Mouse (Mus musculus) spleen, adult 2 months (tissue): ENCODE results near the gene Stap2. TPM values are rescaled to one million over a fixed set of nuclear protein-coding genes. Genes with fewer than 3 reads are reported as not detected.

Experiments used
- DNase-seq, 2 experiments: peaks; one replicate each; pipeline versions ENCODE4 v3.0.0 to v3.0.0-alpha.2; 2012 to 2021; ENCODE audit warnings: low spot score in 2 of 2, low read depth in 1 of 2
- H3K27ac ChIP-seq: fragments of 200-500 bp; 2 replicates; pipeline ENCODE4 v1.5.1; 2012; ENCODE audit warnings: low read length, inconsistent platforms; ENCODE audit not compliant: insufficient read depth
- H3K27me3 ChIP-seq: fragments of 200-500 bp; 2 replicates; pipeline ENCODE4 v1.6.1; 2012; ENCODE audit warnings: mild to moderate bottlenecking, moderate library complexity, low read length, inconsistent platforms; ENCODE audit not compliant: control insufficient read depth, insufficient read depth
- H3K36me3 ChIP-seq: fragments of 200-500 bp; 2 replicates; pipeline ENCODE4 v1.6.1; 2012; ENCODE audit warnings: mild to moderate bottlenecking, low read length, inconsistent platforms; ENCODE audit not compliant: control insufficient read depth, insufficient read depth
- H3K4me1 ChIP-seq: fragments of 200-500 bp; 2 replicates; pipeline ENCODE4 v1.6.1; 2011; ENCODE audit warnings: inconsistent platforms; ENCODE audit not compliant: control insufficient read depth, insufficient read depth, insufficient read length
- H3K4me3 ChIP-seq: fragments of 200-500 bp; 2 replicates; pipeline ENCODE4 v1.5.1; 2011; ENCODE audit warnings: mild to moderate bottlenecking, inconsistent platforms; ENCODE audit not compliant: insufficient read depth, insufficient read length; ENCODE audit errors: extremely low read depth
- CTCF ChIP-seq: fragments of 200-500 bp; IDR thresholded peaks from 2 replicates; pipeline ENCODE4 v1.5.1; 2011; ENCODE audit warnings: mild to moderate bottlenecking, inconsistent platforms; ENCODE audit not compliant: insufficient read depth, insufficient read length, insufficient replicate concordance; ENCODE audit errors: extremely low read depth
- POLR2A ChIP-seq: fragments of 200-500 bp; IDR thresholded peaks from 2 replicates; pipeline ENCODE4 v1.6.1; 2011; ENCODE audit warnings: low read depth, low read length, inconsistent platforms
- WGBS: fragments of 180-500 bp; shearing (Covaris S2); methylation state at CpG from one replicate; pipeline ENCODE4 v1.1.7; 2018; 5-methylcytosine and 5-hydroxymethylcytosine counted together
- polyA plus RNA-seq: library from polyadenylated mRNA; depleted of rRNA; stranded (reverse); fragments of >200 nt; gene quantifications from 2 replicates; pipeline ENCODE4 v1.2.3, GENCODE M21; 2012; rRNA removed

Stap2 gene
- polyA plus RNA-seq, result 9.1 and 12.0 TPM in 2 replicates

DNA sequence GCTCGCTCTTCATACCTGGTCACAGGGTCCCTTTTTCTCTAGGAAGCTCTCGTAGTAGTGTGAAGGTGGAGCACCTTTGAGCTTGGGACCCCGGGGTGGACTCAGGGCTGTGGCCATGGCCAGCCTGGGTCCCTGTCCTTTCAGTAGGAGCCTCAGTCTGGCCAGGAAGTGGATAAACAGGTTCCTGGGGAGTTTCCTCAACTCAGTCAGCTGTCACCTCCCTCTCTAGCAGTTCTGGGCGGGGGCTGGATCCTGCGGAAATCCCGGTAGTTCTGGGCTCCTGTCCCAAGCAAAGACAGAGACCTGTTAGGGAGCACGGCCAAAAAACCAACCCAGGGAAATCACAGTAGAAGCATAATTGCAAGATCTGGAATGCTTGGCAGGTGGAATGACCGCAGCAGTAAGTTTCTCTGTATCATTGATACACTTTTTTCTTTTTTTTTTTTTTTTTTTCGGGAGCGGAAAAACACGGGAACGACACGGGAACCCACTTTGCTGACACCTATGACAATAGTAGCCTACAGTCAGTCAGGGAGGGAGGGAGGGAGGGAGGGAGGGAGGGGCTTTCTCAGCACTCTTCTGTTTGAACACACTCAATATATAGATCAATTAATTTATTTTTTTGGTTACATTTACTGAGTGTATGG, at the start of gene Stap2, which contains the start of gene Mpnd:
TSS of gene Stap2 (minus strand) at position 170 of the 647 bp plus-strand sequence.
TSS of gene Mpnd (plus strand) at position 297 of the 647 bp plus-strand sequence.
- no peaks in the 10 kb centered on the region for H3K36me3 ChIP-seq
- H3K27ac ChIP-seq, result no peak within 1 kb of the TSS
- H3K4me3 ChIP-seq, result peak within 1 kb of the TSS; percentile 2; the same call in 1 of the 2 replicates
- TF ChIP-seq CTCF, result no peak
- no peak for TF ChIP-seq POLR2A
- peak in 1 of 2 experiments; percentile 69 for DNase-seq
- H3K4me1 ChIP-seq, result peaks cover 9% of the 10 kb centered on the region; the same call in 1 of the 2 replicates
- H3K27me3 ChIP-seq, result no peaks in the 10 kb centered on the region
- WGBS, result 50% methylated on average over 12 of the region's 13 CpGs

DNA sequence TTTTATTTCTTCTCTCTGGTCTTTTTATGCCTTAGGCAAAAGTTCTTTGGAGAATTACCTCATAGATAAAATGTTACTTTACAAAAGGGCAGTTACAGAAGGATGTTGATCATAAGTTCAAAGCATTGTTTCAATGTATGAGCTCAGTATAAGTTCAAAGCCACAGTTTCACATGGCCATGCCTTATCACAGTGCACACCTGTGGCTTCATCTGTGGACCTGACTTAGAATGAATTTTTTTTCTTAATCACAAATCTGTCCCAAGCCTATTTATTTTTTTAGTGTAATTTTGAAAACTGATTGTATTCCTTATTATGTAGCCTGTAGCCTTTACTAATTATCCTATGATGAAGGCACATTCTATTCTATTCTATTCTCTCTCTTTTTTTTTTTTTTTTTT, 49.6 kb upstream of the Stap2 start:
- no peak for DNase-seq
- H3K4me3 ChIP-seq, result no peak overlapping the region
- TF ChIP-seq CTCF (no peak), POLR2A (no peak)
- no peaks in the 10 kb centered on the region for H3K4me1 ChIP-seq
- peaks cover 5% of the 10 kb centered on the region for H3K36me3 ChIP-seq
- H3K27ac ChIP-seq, result no peak overlapping the region
- H3K27me3 ChIP-seq, result no peaks in the 10 kb centered on the region

DNA sequence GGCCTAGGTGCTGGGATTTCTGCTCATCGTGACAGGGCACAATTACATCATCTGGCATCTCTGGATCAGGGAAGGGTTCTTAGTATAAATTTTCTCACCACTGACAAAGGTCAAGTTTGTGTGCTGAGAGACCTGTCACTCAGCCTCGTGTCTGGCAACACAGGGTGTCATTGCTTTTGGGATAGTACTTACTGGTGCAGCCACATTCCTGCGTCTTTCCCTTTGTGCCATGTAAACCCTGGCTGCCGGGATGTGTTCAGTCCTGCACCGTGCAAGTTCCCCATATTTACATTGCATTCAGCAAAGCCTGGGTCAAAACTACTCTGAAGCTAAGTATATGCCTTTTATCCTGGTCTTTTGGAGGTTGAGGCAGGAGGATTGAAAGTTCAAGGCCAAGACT, 46.0 kb upstream of the Stap2 start:
- Histone ChIP-seq H3K27me3 (no peaks in the 10 kb centered on the region), H3K4me3 (no peak overlapping the region), H3K36me3 (peaks cover 2% of the 10 kb centered on the region; the same call in 1 of the 2 replicates), H3K4me1 (no peaks in the 10 kb centered on the region), H3K27ac (no peak overlapping the region)
- 91% methylated on average over 5 of the region's 5 CpGs for WGBS
- DNase-seq, result no peak
- TF ChIP-seq CTCF, result no peak
- TF ChIP-seq POLR2A, result no peak

- DNase-seq, result no peak
- WGBS, result 2% methylated on average over 12 of the region's 12 CpGs
- Histone ChIP-seq H3K36me3 (no peaks in the 10 kb centered on the region), H3K27me3 (no peaks in the 10 kb centered on the region), H3K4me1 (0 out of 2 replicates have a peak, but pooled peaks cover 2% of the 10 kb centered on the region), H3K27ac (no peak overlapping the region), H3K4me3 (peak overlapping the region; percentile 61; the same call in 1 of the 2 replicates)
- TF ChIP-seq CTCF, result no peak
- no peak for TF ChIP-seq POLR2A
These were observed 35.4 kb upstream of the Stap2 start for GRCm38 (mm10) chr17:56040857-56041163.

- WGBS, result 1% methylated on average over 67 of the region's 68 CpGs
- Histone ChIP-seq H3K36me3 (no peaks in the 10 kb centered on the region), H3K27ac (no peak within 1 kb of the TSS), H3K4me1 (0 out of 2 replicates have a peak, but pooled peaks cover 2% of the 10 kb centered on the region), H3K4me3 (peak within 1 kb of the TSS; percentile 61), H3K27me3 (no peaks in the 10 kb centered on the region)
- TF ChIP-seq POLR2A, result peak; percentile 11; the same call in 1 of the 2 replicates
- no peak for TF ChIP-seq CTCF
- DNase-seq, result peak; percentile 89 to 97
These were observed 34.9 kb upstream of the Stap2 start, which contains the start of gene Chaf1a for GRCm38 (mm10) chr17:56040030-56040856. Chaf1a (plus strand) TSS chr17:56040439.

- no peak overlapping the region for H3K4me3 ChIP-seq
- WGBS, result 79% methylated on average over 4 of the region's 4 CpGs
- H3K27ac ChIP-seq, result no peak overlapping the region
- H3K36me3 ChIP-seq, result no peaks in the 10 kb centered on the region
- peaks cover 7% of the 10 kb centered on the region; the same call in 1 of the 2 replicates for H3K4me1 ChIP-seq
- TF ChIP-seq POLR2A, result no peak
- TF ChIP-seq CTCF, result no peak
- H3K27me3 ChIP-seq, result no peaks in the 10 kb centered on the region
- no peak for DNase-seq
These were observed 34.0 kb upstream of the Stap2 start for GRCm38 (mm10) chr17:56039345-56039744.
